Comparison of ENCODE assay signal across 9 mouse cellular contexts in the genomic region with DNA sequence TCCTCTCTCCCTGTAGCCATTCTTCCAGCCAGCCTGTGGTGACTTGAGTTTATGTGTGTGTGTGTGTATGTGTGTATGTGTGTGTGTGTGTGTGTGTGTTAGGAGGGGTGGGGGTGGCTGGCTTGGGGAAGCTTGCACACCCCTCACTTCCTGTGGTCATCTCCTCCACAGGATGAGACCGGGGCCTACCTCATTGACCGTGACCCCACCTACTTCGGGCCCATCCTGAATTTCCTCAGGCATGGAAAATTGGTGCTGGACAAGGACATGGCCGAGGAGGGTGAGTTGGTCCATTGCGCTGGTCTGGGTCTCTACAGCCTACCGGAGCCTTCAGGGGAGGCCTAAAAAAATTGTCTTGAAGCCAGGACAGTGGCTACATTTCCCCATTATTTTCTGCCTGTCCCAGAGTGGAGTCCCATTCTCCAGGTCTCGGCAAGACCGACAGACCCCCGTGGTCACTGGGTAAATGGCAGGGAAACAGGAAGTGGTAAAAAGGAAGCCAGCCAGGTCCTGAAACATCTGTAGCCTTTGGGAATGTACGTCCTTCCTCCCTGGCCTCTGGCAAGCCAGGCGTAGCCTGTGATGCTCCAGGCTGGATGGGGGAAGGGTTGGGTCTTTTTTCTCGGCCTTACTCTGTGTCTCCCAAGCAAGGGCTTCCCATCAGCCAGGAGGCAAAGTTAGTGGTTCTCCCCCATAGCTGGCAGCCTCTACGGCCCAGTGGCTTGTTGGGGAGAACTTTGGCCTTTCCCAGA. TPM values are rescaled to one million over a fixed set of nuclear protein-coding genes. Genes with fewer than 3 reads are reported as not detected.
A peak's percentile ranks its signal among the peaks of the same experiment; 100 is the strongest.
DNase-seq lines count a peak whose midpoint lies in the region; ATAC-seq and TF ChIP-seq lines count a peak whose summit lies in the region.
"Had no signal": no experiment of that assay in that cellular context is flagged by ENCODE, and none has a peak within 500 bp of the region (broad histone marks: within the 10 kb centered on the region; RNA-seq: fewer than 3 reads in every experiment).

No protein-coding gene starts in this region.

- no peak for DNase-seq in lung, postnatal 25 days (ENCODE audit: low spot score)
- peak; percentile 49 to 73 for DNase-seq in kidney, postnatal 25 days
- DNase-seq in stomach, postnatal 0 days (ENCODE audit: low spot score): no peak
- no peak for DNase-seq in thymus, postnatal 0 days (ENCODE audit: low spot score)
- DNase-seq in spleen, adult 12 weeks (ENCODE audit: low spot score): no peak
- DNase-seq in frontal cortex, postnatal 36 days (ENCODE audit: low spot score in 2 of 2): no peak

- H3K4me2 ChIP-seq in lung, embryonic 16.5 days (ENCODE audit: low read depth, low read length): peak overlapping the region; percentile 65
- H3K4me2 ChIP-seq in heart, embryonic 13.5 days: peak overlapping the region; percentile 76
- H3K4me2 ChIP-seq in stomach, postnatal 0 days (replicated peaks; ENCODE audit: low read depth): peak overlapping the region; percentile 80

- TF ChIP-seq EP300 in stomach, postnatal 0 days (optimal IDR thresholded peaks at IDR 0.05): no peak

- H3K9ac ChIP-seq in lung, embryonic 16.5 days (ENCODE audit: low read length): no peak overlapping the region; the same call in 1 of the 2 replicates
- peak overlapping the region; percentile 78; the same call in 1 of the 2 replicates for H3K9ac ChIP-seq in heart, embryonic 13.5 days
- peak overlapping the region; percentile 18; the same call in 1 of the 2 replicates for H3K9ac ChIP-seq in stomach, postnatal 0 days (ENCODE audit: low read length)

- H3K4me3 ChIP-seq in lung, embryonic 16.5 days (ENCODE audit: low read length): peak overlapping the region; percentile 68; the same call in 1 of the 2 replicates
- peak overlapping the region; percentile 68 for H3K4me3 ChIP-seq in heart, embryonic 13.5 days
- H3K4me3 ChIP-seq in stomach, postnatal 0 days (ENCODE audit: low read depth, low read length): no peak overlapping the region
- H3K4me3 ChIP-seq: erythroblast, embryonic 14.5 days had no signal

- 73% methylated on average over 13 of the region's 13 CpGs for WGBS in lung, embryonic 16.5 days
- WGBS in heart, embryonic 13.5 days: 69% methylated on average over 13 of the region's 13 CpGs
- WGBS in stomach, postnatal 0 days: 80% methylated on average over 13 of the region's 13 CpGs

- peaks cover 7% of the 10 kb centered on the region for H3K4me1 ChIP-seq in lung, embryonic 16.5 days (replicated peaks; ENCODE audit: control insufficient read depth, insufficient read depth, low read length)
- H3K4me1 ChIP-seq in heart, embryonic 13.5 days: peaks cover 19% of the 10 kb centered on the region
- H3K4me1 ChIP-seq in stomach, postnatal 0 days (replicated peaks; ENCODE audit: control insufficient read depth, insufficient read depth): 0 out of 2 replicates have a peak, but pooled peaks cover 3% of the 10 kb centered on the region

- no peaks in the 10 kb centered on the region for H3K27me3 ChIP-seq in lung, embryonic 16.5 days (ENCODE audit: control insufficient read depth, insufficient read depth, low read depth, low read length)
- H3K27me3 ChIP-seq in heart, embryonic 13.5 days (replicated peaks): peaks cover 9% of the 10 kb centered on the region
- H3K27me3 ChIP-seq in stomach, postnatal 0 days (ENCODE audit: control insufficient read depth, insufficient read depth, low read length): no peaks in the 10 kb centered on the region

- ATAC-seq in lung, embryonic 16.5 days (ENCODE audit: low read depth): no peak
- no peak for ATAC-seq in heart, embryonic 13.5 days (ENCODE audit: extremely low read depth, insufficient number of reproducible peaks, low FRiP score, low TSS enrichment)
- no peak for ATAC-seq in stomach, postnatal 0 days (ENCODE audit: low FRiP score, low TSS enrichment)

- no peaks in the 10 kb centered on the region for H3K9me3 ChIP-seq in lung, embryonic 16.5 days (ENCODE audit: control insufficient read depth, low read length)
- H3K9me3 ChIP-seq in heart, embryonic 13.5 days: no peaks in the 10 kb centered on the region
- no peaks in the 10 kb centered on the region for H3K9me3 ChIP-seq in stomach, postnatal 0 days (ENCODE audit: control insufficient read depth, low read length)

- H3K27ac ChIP-seq in lung, embryonic 16.5 days (ENCODE audit: low read length): peak overlapping the region; percentile 60
- H3K27ac ChIP-seq in heart, embryonic 13.5 days (replicated peaks): peak overlapping the region; percentile 70
- H3K27ac ChIP-seq in stomach, postnatal 0 days (replicated peaks): peak overlapping the region; percentile 77

- TF ChIP-seq CTCF in stomach, postnatal 0 days (IDR thresholded peaks at IDR 0.05; ENCODE audit: low read depth): no peak

- H3K36me3 ChIP-seq in lung, embryonic 16.5 days (ENCODE audit: control insufficient read depth, insufficient read depth, low read length): peaks cover 4% of the 10 kb centered on the region; the same call in 1 of the 2 replicates
- H3K36me3 ChIP-seq in heart, embryonic 13.5 days: peaks cover 32% of the 10 kb centered on the region
- H3K36me3 ChIP-seq in stomach, postnatal 0 days (ENCODE audit: control insufficient read depth, insufficient read depth, low read length): peaks cover 7% of the 10 kb centered on the region; the same call in 1 of the 2 replicates

RNA-seq across cellular contexts. Expression of a gene that starts 1.7 kb away (rescaled TPM):
- polyA plus RNA-seq in lung, embryonic 16.5 days (2015; fragmentation: Nextera tagmentation; extraction: Ambion mirVana): 32.1 and 37.0 TPM in 2 replicates
- 22.5 and 23.0 TPM in 2 replicates for polyA plus RNA-seq in heart, embryonic 13.5 days (2015; fragmentation: Nextera tagmentation; extraction: Ambion mirVana)
- 25.9 and 26.2 TPM in 2 replicates for polyA plus RNA-seq in stomach, postnatal 0 days (2015; fragmentation: Nextera tagmentation; extraction: Ambion mirVana)
- 8.1 and 10.1 TPM in 2 replicates for polyA plus RNA-seq in thymus, postnatal 0 days (2015; fragmentation: Nextera tagmentation; extraction: Ambion mirVana)

RNA-seq across cellular contexts. Expression of a gene that starts 23.8 kb away (rescaled TPM):
- 5.0 and 5.5 TPM in 2 replicates for polyA plus RNA-seq in lung, embryonic 16.5 days (2015; fragmentation: Nextera tagmentation; extraction: Ambion mirVana)
- 0.99 and 1.9 TPM in 2 replicates for polyA plus RNA-seq in heart, embryonic 13.5 days (2015; fragmentation: Nextera tagmentation; extraction: Ambion mirVana)
- 5.6 and 5.7 TPM in 2 replicates for polyA plus RNA-seq in stomach, postnatal 0 days (2015; fragmentation: Nextera tagmentation; extraction: Ambion mirVana)
- polyA plus RNA-seq in thymus, postnatal 0 days (2015; fragmentation: Nextera tagmentation; extraction: Ambion mirVana): 3.0 and 4.1 TPM in 2 replicates

RNA-seq across cellular contexts. Expression of a gene that starts 24.3 kb away (rescaled TPM):
- 129 and 160 TPM in 2 replicates for polyA plus RNA-seq in lung, embryonic 16.5 days (2015; fragmentation: Nextera tagmentation; extraction: Ambion mirVana)
- 12.2 and 14.2 TPM in 2 replicates for polyA plus RNA-seq in heart, embryonic 13.5 days (2015; fragmentation: Nextera tagmentation; extraction: Ambion mirVana)
- polyA plus RNA-seq in stomach, postnatal 0 days (2015; fragmentation: Nextera tagmentation; extraction: Ambion mirVana): 153 and 177 TPM in 2 replicates
- 60.0 and 68.3 TPM in 2 replicates for polyA plus RNA-seq in thymus, postnatal 0 days (2015; fragmentation: Nextera tagmentation; extraction: Ambion mirVana)

RNA-seq across cellular contexts. Expression of a gene that starts 34.3 kb away (rescaled TPM):
- not detected in 2 replicates for polyA plus RNA-seq in lung, embryonic 16.5 days (2015; fragmentation: Nextera tagmentation; extraction: Ambion mirVana)
- not detected in 2 replicates for polyA plus RNA-seq in heart, embryonic 13.5 days (2015; fragmentation: Nextera tagmentation; extraction: Ambion mirVana)
- polyA plus RNA-seq in stomach, postnatal 0 days (2015; fragmentation: Nextera tagmentation; extraction: Ambion mirVana): not detected in 2 replicates
- polyA plus RNA-seq in thymus, postnatal 0 days (2015; fragmentation: Nextera tagmentation; extraction: Ambion mirVana): 0.39 and 0.55 TPM in 2 replicates
- polyA plus RNA-seq: erythroblast, embryonic 14.5 days had no signal

RNA-seq across cellular contexts. Expression of a gene that starts 38.4 kb away (rescaled TPM):
- 0.14 and 0.74 TPM in 2 replicates for polyA plus RNA-seq in lung, embryonic 16.5 days (2015; fragmentation: Nextera tagmentation; extraction: Ambion mirVana)
- polyA plus RNA-seq in heart, embryonic 13.5 days (2015; fragmentation: Nextera tagmentation; extraction: Ambion mirVana): 0.37 and 0.45 TPM in 2 replicates
- 0.48 and 0.50 TPM in 2 replicates for polyA plus RNA-seq in stomach, postnatal 0 days (2015; fragmentation: Nextera tagmentation; extraction: Ambion mirVana)
- 0.12 and 0.39 TPM in 2 replicates for polyA plus RNA-seq in thymus, postnatal 0 days (2015; fragmentation: Nextera tagmentation; extraction: Ambion mirVana)

Comparison
In these comparisons a context has a peak if more than half of its experiments do, and no peak if none do; other contexts are left out.
1. DNase-seq: peak in kidney, postnatal 25 days (2 of 2); none in lung, postnatal 25 days (single experiment), stomach, postnatal 0 days (single experiment), thymus, postnatal 0 days (single experiment), spleen, adult 12 weeks (single experiment) and frontal cortex, postnatal 36 days (0 of 2).
2. Peak in every context shown above with its lines, with median percentiles within 50 percentile points of each other: H3K27ac ChIP-seq and H3K4me2 ChIP-seq.